Mouse (Mus musculus) stomach, adult 2 months (tissue): ENCODE measurements around the gene Mfsd4b5. TPM values are rescaled to one million over a fixed set of nuclear protein-coding genes. Genes with fewer than 3 reads are reported as not detected.

Source experiments
- polyA plus RNA-seq: library from polyadenylated mRNA; depleted of rRNA; stranded (reverse); fragments of >200 nt; gene quantifications from 2 replicates; pipeline ENCODE4 v1.2.3, GENCODE M21; 2012; rRNA removed

The Mfsd4b5 gene
- 0.05 and 0.11 TPM in 2 replicates for polyA plus RNA-seq

DNA sequence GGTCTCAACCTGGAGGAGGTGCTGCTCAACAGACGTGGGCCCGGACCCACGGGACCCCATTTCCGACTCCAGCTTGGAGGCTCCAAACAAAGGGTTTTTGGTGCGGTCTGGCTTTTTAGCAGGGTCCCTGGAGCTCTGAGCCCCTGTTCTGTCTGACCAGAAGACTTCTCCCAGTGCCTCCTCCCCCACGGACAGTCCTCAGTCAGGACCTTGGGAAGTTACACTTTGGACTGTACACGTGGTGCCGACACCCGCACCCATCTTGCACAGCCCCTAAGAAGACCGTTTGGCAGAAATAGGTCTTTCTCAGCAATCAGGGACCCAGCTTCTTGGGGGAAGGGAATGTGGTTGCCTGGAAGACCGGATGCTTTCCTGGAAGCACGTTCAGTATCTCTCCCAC, at the start of gene Mfsd4b5:
TSS of gene Mfsd4b5 (minus strand) at position 181 of the 400 bp plus-strand sequence.

DNA sequence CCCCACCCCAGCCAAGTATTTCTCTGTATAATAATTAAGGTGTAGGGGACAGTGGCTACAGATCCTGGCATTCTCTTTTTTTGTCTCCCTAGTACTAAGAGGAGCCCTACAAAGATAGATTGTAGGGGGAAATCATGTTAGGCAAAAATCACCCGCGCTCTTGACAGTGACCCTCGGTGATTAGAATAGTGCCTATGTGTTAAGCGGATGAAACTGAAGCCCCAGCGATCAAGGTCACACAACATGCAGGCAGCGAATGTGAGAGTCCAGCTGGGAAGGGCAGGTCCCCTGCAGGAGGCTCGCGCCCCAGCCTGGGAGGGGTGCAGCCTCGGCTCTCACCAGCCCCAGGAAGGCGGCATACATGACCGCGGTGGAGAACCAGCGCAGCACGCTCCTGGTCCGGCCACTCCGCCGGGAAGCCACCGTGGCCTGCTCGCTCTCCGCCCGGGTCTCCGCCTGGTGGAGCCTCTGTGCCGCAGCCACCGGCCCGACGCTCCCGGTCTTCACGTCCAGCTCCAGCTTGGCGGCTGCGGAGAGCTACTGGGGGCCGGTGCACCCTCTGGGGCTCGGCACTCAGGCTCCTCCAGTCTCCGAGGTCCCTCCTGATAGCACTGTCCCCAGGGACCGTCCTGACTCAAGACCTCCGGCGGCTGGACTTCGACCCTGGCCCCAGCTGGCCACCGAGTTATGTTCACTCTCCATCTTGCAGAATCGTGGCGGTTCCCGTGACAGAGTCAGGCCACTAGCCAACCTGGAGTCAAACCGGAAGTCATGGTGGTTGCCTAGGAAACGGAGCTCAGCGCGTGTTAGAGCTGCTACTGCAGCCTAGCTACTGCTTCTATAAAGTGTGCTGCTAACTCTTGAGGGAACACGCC, 38.3 kb upstream of the Mfsd4b5 start, which contains the start of gene Mfsd4b1:
TSS of gene Mfsd4b1 (minus strand) at position 715 of the 875 bp plus-strand sequence.

DNA sequence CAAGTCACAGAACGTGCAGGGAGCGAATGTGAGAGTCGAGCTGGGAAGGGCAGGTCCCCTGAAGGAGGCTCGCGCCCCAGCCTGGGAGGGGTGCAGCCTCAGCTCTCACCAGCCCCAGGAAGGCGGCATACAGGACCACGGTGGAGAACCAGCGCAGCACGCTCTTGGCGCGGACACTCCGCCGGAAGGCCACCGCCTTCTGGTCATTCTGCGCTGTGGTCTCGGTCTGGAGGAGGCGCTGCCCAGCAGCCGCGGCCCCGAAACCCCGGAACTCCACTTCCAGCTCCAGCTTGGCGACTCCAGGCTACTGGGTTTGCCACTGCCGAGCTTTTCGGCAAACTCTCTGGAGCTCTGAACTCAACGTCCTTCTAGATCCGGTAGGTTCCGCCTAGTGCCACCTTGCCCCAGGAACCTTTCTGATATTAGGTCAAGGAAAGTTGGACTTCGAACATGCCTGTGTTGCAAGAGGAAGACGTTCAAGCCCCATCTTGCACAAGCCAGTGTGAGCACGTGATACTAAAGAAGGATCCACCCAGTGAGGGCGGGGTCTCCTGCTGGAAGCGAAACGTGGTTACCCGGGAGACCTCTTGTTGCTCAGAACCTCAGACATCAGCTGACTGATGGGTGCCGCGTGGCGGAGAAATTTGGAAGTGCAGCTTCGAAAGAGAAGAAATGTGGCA, 26.5 kb downstream of the Mfsd4b5 start, which contains the start of gene Mfsd4b3:
TSS of gene Mfsd4b3 (minus strand) at position 393 of the 680 bp plus-strand sequence.

DNA sequence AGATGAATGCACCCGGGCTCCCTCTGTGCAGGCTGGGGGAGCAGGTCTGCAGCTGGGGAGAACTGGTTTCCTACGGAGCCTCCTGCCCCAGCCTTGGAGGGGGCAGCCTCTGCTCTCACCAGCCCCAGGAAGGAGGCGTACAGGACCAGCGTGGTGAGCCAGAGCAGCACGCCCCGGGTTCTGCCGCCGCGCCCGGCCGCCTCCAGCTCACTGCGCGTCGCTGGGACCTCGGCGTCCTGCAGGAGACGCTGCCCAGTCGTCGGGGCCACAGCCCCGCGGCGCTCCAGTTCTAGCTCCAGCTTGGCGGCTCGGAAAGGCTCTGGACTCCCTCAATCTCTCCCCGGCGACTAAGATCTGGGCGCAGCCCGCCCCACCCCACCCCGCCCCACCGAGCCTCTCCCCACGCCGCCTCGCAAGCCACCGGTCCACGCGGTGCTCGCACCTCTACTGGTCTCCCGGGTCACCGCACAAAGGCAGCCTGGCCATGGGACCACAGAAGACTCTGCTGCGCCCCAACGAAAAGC, 59.8 kb downstream of the Mfsd4b5 start, which contains the start of gene Mfsd4b2:
TSS of gene Mfsd4b2 (minus strand) at position 308 of the 524 bp plus-strand sequence.

Other genes with a start within 250 kb of the Mfsd4b5 start
- 0.17 and 0.57 TPM in 2 replicates for gene Mfsd4b4, start 87.4 kb downstream of the Mfsd4b5 start, polyA plus RNA-seq
- not detected in 2 replicates for gene Mfsd4b2, start 59.7 kb downstream of the Mfsd4b5 start, polyA plus RNA-seq
- gene Mfsd4b3, start 26.5 kb downstream of the Mfsd4b5 start, polyA plus RNA-seq = 0.93 and 0.97 TPM in 2 replicates
- 0.11 and 0.16 TPM in 2 replicates for gene Mfsd4b1, start 38.6 kb upstream of the Mfsd4b5 start, polyA plus RNA-seq
- gene Slc16a10, start 155.6 kb upstream of the Mfsd4b5 start, polyA plus RNA-seq = 2.3 and 3.2 TPM in 2 replicates